Mouse (Mus musculus): ENCODE measurements around the gene Acr.

DNA sequence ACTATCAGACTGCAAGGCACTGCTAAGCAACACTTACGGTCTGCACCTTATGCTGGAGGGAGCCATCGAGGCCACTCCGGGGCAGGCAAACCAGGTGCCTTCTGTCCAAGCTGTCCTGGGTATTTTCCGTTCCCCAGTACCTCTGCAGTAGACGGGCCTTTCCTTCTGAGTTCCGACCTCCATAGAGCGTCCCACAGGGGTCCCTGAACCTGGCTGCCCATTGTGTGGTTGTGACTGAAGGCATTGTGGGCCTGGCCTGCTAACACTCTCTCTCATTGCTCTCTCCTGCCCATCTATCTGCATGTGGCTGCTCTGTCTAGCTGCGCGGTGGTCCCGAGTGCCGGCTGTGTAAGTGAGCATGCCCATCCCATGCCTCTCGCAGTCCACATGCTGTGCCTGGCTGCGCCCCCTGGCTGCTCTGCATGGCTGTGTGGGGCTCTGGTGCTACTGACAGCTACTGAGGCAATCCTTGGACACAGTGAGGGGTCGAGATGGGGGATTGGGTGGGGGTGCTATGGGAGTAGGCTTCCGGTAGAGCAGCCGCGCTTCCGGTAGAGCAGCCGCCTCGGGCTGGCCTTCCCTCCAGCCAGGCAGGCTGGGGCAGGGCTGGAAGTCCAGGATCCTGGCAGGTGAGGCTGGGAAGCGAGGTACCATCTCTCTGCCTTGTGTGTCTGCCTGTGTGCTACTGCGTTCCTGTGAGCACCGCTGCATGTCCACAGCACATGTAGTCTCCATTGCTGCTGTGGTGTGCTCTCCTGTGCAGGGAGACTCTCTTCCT is 11.5 kb upstream of the Acr start:
- peak; percentile 19; the same call in 1 of the 2 replicates for TF ChIP-seq CTCF (IDR thresholded peaks at IDR 0.05; ENCODE audit: extremely low read depth, insufficient read depth, low read length)
- TF ChIP-seq POLR2A (IDR thresholded peaks at IDR 0.05; ENCODE audit: extremely low read depth, insufficient read depth, low read length) = no peak

All from cortical plate, adult 2 months (tissue).